Mouse (Mus musculus): ENCODE data around the gene Zc3h12d.

- no peak for TF ChIP-seq FLI1 (IDR thresholded peaks at IDR 0.05; ENCODE audit: low read length)
- TF ChIP-seq GATA1 (IDR thresholded peaks at IDR 0.05; ENCODE audit: borderline replicate concordance, low read length), result no peak
These were observed at the start of gene Zc3h12d for GRCm38 (mm10) chr10:7832171-7832676.

Data from megakaryocyte, embryonic 14.5 days (primary cell).